In genomic region chr12:54683182-54683581, GRCm38 (mm10) we compare ENCODE assay signal across 10 mouse cellular contexts. TPM values are rescaled to one million over a fixed set of nuclear protein-coding genes. Genes with fewer than 3 reads are reported as not detected.
DNase-seq lines count a peak whose midpoint lies in the region; ATAC-seq and TF ChIP-seq lines count a peak whose summit lies in the region.
"Had no signal": no experiment of that assay in that cellular context is flagged by ENCODE, and none has a peak within 500 bp of the region (broad histone marks: within the 10 kb centered on the region; RNA-seq: fewer than 3 reads in every experiment).

No protein-coding gene starts in this region.

- TF ChIP-seq CTCF in heart, adult 2 months (IDR thresholded peaks at IDR 0.05) = peak; percentile 58

- WGBS in heart, adult 2 months = 19% methylated on average over 1 of the region's 1 CpGs
- 16% methylated on average over 1 of the region's 1 CpGs for WGBS in heart, embryonic 12.5 days
- 10% methylated on average over 1 of the region's 1 CpGs for WGBS in neural tube, embryonic 13.5 days

- no peak for TF ChIP-seq POLR2A in heart, adult 2 months (IDR thresholded peaks at IDR 0.05; ENCODE audit: insufficient read depth, low read depth, low read length)

- DNase-seq in heart, adult 2 months = no peak
- DNase-seq in neural tube, embryonic 10.5 days (ENCODE audit: extremely low spot score, low spot score) = no peak
- peak; percentile 27 for DNase-seq in embryo, embryonic 11 days
- DNase-seq in ovary, postnatal 10 days (ENCODE audit: low spot score) = no peak
- no peak for DNase-seq in spleen, postnatal 14 days (ENCODE audit: low spot score in 2 of 2)
- no peak for DNase-seq in kidney, postnatal 14 days
- DNase-seq: layer of hippocampus, adult 9-11 months had no signal

- no peak for ATAC-seq in heart, embryonic 12.5 days (ENCODE audit: insufficient number of reproducible peaks, low FRiP score)
- ATAC-seq in neural tube, embryonic 13.5 days (ENCODE audit: low read depth) = no peak

- peaks cover 2% of the 10 kb centered on the region for H3K36me3 ChIP-seq in heart, adult 2 months (ENCODE audit: control insufficient read depth, insufficient read depth, low read length)
- peaks cover 28% of the 10 kb centered on the region for H3K36me3 ChIP-seq in heart, embryonic 12.5 days
- peaks cover 48% of the 10 kb centered on the region for H3K36me3 ChIP-seq in neural tube, embryonic 13.5 days

- H3K4me1 ChIP-seq in heart, adult 2 months (ENCODE audit: control insufficient read depth, insufficient read depth, low read length) = no peaks in the 10 kb centered on the region; the same call in 1 of the 2 replicates
- no peaks in the 10 kb centered on the region for H3K4me1 ChIP-seq in heart, embryonic 12.5 days (replicated peaks)
- no peaks in the 10 kb centered on the region for H3K4me1 ChIP-seq in neural tube, embryonic 13.5 days (replicated peaks)
- H3K4me1 ChIP-seq: hindbrain, embryonic 15.5 days had no signal

- no peak overlapping the region for H3K27ac ChIP-seq in heart, adult 2 months
- H3K27ac ChIP-seq in heart, embryonic 12.5 days (ENCODE audit: poor library complexity, severe bottlenecking) = no peak overlapping the region
- 0 out of 2 replicates have a peak overlapping the region, but pooled peaks have one; percentile 15 for H3K27ac ChIP-seq in neural tube, embryonic 13.5 days (replicated peaks)
- H3K27ac ChIP-seq: hindbrain, embryonic 15.5 days had no signal

- TF ChIP-seq EP300 in heart, adult 2 months (IDR thresholded peaks at IDR 0.05; ENCODE audit: insufficient read depth, low read depth, low read length) = no peak

- no peak overlapping the region for H3K4me3 ChIP-seq in heart, adult 2 months
- H3K4me3 ChIP-seq in heart, embryonic 12.5 days = no peak overlapping the region
- no peak overlapping the region for H3K4me3 ChIP-seq in neural tube, embryonic 13.5 days
- H3K4me3 ChIP-seq: hindbrain, embryonic 15.5 days had no signal

- H3K27me3 ChIP-seq in heart, adult 2 months (ENCODE audit: control insufficient read depth, insufficient read depth, low read length) = no peaks in the 10 kb centered on the region
- no peaks in the 10 kb centered on the region for H3K27me3 ChIP-seq in heart, embryonic 12.5 days (replicated peaks)
- no peaks in the 10 kb centered on the region for H3K27me3 ChIP-seq in neural tube, embryonic 13.5 days
- H3K27me3 ChIP-seq: hindbrain, embryonic 15.5 days had no signal

- intact Hi-C loops in heart, adult 2 months (cut with DNase I) = no loop called here

- H3K9me3 ChIP-seq in heart, embryonic 12.5 days (replicated peaks) = no peaks in the 10 kb centered on the region
- H3K9me3 ChIP-seq in neural tube, embryonic 13.5 days = no peaks in the 10 kb centered on the region
- H3K9me3 ChIP-seq: hindbrain, embryonic 15.5 days had no signal

- no peaks in the 10 kb centered on the region for H3K79me2 ChIP-seq in heart, adult 2 months (replicated peaks; ENCODE audit: control insufficient read depth, insufficient read depth, low read length)

- H3K4me2 ChIP-seq in heart, embryonic 12.5 days = no peak overlapping the region
- H3K4me2 ChIP-seq in neural tube, embryonic 13.5 days = no peak overlapping the region
- H3K4me2 ChIP-seq: hindbrain, embryonic 15.5 days had no signal

- no peak overlapping the region for H3K9ac ChIP-seq in heart, adult 2 months (ENCODE audit: low read depth, low read length)
- H3K9ac ChIP-seq in heart, embryonic 12.5 days = no peak overlapping the region
- no peak overlapping the region for H3K9ac ChIP-seq in neural tube, embryonic 13.5 days
- H3K9ac ChIP-seq: hindbrain, embryonic 15.5 days had no signal

RNA-seq across cellular contexts. Expression of gene Eapp, which starts 12.5 kb away (rescaled TPM):
- total RNA-seq in heart, adult 2 months (2021) = 10 to 100 TPM; 27.4 to 27.9 TPM
- polyA plus RNA-seq in heart, adult 2 months (2012; rRNA removed) = 7.9 and 10.7 TPM in 2 replicates
- polyA plus RNA-seq in heart, embryonic 12.5 days (2016; fragmentation: Nextera tagmentation; extraction: Ambion mirVana) = 45.4 and 49.9 TPM in 2 replicates
- polyA plus RNA-seq in neural tube, embryonic 13.5 days (2015; fragmentation: Nextera tagmentation; extraction: Ambion mirVana) = 83.4 and 87.1 TPM in 2 replicates

RNA-seq across cellular contexts. Expression of gene Sptssa, which starts 26.8 kb away (rescaled TPM):
- total RNA-seq in heart, adult 2 months (2021) = 10 to 100 TPM; 28.4 to 33.3 TPM
- polyA plus RNA-seq in heart, adult 2 months (2012; rRNA removed) = 37.6 and 53.7 TPM in 2 replicates
- 121 and 124 TPM in 2 replicates for polyA plus RNA-seq in heart, embryonic 12.5 days (2016; fragmentation: Nextera tagmentation; extraction: Ambion mirVana)
- polyA plus RNA-seq in neural tube, embryonic 13.5 days (2015; fragmentation: Nextera tagmentation; extraction: Ambion mirVana) = 203 and 229 TPM in 2 replicates
